Mouse (Mus musculus): ENCODE data around the gene Armh4. TPM values are rescaled to one million over a fixed set of nuclear protein-coding genes. Genes with fewer than 3 reads are reported as not detected.

The Armh4 gene
- total RNA-seq, 2 experiments from 2014 or later = not detected

DNA sequence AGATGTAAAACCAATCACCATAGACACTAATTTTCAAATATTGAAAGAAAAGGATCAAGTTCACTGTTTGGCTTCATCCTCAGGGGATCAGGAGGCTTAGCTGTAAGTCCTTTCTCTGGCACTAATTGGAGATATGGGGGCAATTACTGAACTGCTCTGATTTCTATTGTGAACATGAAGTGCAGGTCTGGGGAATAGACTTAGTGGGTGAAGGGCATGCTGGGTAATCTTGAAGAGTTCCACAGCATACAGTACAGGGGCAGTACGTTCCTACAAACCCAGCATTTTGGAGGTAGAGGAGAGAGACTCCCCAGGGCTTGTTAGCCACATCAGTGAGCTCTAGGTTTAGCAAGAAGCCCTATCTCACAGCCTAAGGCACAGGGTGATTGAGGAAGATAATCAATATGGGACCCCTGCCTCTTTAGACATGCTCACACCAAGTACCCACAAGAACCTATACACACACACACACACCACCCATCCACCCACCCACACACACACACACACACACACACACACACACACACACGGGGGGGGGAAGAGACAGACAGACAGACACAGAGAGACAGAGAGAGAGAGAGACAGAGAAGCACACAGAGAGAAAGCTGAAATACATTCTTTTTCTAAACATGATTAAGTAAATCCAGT is 44.6 kb downstream of the Armh4 start:
- no peak for ATAC-seq (replicated peaks; ENCODE audit: low FRiP score, poor library complexity, severe bottlenecking)

- ATAC-seq (replicated peaks; ENCODE audit: low FRiP score, poor library complexity, severe bottlenecking) = no peak
These were observed 49.2 kb downstream of the Armh4 start for GRCm38 (mm10) chr14:49733950-49734349.

DNA sequence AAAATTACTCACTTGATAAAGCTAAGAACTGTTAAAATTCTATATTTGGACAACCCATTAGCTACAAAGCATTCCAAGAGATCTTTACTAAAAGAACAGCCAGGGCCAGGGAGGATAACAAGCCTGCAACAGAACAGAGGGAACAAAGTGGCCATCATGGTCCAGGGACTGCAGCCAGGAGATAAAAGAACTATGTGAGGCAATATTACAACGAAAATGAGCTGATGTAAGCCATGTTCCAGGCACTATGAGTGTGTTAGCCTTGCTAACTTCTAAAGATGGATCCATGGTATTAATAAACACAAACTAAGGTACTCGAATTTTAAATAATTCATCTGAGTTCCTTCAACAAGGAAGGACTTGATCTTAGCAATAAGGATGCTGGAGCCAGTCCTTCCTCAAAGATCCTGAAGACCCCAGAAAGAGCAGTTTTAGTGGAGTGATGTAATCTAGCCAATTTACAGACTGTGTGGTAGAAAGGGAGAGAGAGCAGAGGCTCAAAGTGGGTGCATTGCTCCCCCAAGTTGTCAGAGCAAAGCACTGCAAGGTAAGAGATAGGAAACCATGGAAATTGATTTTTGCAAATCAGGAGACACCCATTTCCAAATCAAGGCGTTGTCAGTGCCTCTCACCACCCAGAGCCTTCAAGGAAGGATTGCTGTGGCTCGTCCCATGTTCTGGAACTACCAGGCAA is 59.7 kb downstream of the Armh4 start:
- ATAC-seq (replicated peaks; ENCODE audit: low FRiP score, poor library complexity, severe bottlenecking) = no peak

DNA sequence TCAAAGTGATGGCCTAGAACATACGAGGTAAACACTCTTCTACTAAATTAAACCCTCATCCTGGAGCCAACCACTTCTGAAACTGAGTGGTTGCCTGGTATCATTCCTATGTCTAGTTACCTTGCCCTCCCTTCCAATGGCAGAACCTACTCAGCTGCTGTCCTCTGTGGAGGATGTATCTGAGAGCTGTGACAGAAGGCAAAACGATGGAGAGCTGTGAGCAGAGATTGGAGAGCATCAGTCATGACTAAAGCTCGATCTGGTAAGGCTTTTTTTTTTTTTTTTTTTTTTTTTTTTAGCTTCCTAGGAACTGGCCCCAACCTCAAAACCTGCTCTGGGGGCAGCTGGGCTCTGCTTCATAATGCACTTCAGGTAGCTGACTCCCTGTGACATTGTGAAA is 60.4 kb downstream of the Armh4 start:
- no peak for ATAC-seq (replicated peaks; ENCODE audit: low FRiP score, poor library complexity, severe bottlenecking)

- no peak for ATAC-seq (replicated peaks; ENCODE audit: low FRiP score, poor library complexity, severe bottlenecking)
These were observed 61.9 kb downstream of the Armh4 start for GRCm38 (mm10) chr14:49721281-49721680.

DNA sequence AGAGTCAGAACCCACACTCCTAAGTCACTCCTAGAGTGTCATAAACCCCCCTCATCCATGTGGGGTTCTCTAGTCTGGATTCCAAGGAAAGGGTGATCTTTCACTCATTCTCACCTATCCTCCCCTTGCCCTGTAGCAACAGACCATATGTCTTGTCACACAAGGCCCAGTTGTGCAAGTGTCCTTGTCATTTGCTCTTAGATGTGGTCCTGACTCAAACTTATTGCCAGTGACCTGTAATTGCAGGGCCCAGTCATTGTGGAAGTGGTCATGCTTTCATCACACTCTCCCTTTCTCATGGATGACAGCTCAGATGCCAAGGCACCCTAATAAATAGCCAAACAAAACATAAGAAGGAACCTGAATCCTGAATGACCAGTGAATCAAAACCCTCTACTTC is 63.5 kb downstream of the Armh4 start:
- no peak for ATAC-seq (replicated peaks; ENCODE audit: low FRiP score, poor library complexity, severe bottlenecking)

GRCm38 (mm10) chr14:49711016-49711415 is 72.2 kb downstream of the Armh4 start:
- no peak for ATAC-seq (replicated peaks; ENCODE audit: low FRiP score, poor library complexity, severe bottlenecking)

DNA sequence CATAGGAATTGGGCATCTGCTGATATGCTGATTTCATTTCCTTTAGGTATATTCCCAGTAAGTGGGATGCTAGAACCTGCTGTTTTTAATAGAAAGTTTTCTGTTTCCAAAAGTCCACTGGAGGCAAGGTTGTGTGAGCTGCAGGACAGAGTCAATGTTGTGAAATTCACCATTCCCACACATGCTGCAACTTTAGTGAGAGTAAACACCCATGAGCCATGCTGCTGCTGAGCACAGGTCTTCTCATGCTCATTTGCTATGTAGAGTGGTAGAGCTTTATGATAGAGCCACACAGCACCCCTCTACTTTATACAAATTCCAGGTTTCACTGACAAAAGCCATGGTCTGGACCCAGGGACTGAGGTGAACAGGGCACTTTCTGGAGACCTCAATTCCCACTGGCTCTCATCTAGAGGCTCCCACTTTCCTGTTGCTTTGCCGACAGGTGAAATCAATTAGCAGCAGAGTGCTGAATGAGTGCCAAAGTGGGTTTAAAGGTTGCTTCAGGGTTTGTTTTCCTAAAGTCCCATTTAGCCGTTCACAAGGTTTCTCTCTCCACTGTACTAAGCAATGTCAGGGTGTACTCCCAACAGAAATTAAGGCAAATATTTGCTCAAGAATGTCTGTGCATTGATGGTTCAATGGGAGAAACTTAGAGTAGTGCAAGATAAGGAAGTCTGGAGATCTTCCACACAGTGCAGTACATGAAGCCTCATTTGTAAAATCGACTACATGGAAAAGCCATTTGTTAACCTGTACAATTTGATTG is 79.6 kb downstream of the Armh4 start:
- no peak for ATAC-seq (replicated peaks; ENCODE audit: low FRiP score, poor library complexity, severe bottlenecking)

GRCm38 (mm10) chr14:49679511-49680284 is 103.5 kb downstream of the Armh4 start:
- ATAC-seq (replicated peaks; ENCODE audit: low FRiP score, poor library complexity, severe bottlenecking) = no peak

GRCm38 (mm10) chr14:49676580-49676979 is 106.6 kb downstream of the Armh4 start:
- no peak for ATAC-seq (replicated peaks; ENCODE audit: low FRiP score, poor library complexity, severe bottlenecking)

DNA sequence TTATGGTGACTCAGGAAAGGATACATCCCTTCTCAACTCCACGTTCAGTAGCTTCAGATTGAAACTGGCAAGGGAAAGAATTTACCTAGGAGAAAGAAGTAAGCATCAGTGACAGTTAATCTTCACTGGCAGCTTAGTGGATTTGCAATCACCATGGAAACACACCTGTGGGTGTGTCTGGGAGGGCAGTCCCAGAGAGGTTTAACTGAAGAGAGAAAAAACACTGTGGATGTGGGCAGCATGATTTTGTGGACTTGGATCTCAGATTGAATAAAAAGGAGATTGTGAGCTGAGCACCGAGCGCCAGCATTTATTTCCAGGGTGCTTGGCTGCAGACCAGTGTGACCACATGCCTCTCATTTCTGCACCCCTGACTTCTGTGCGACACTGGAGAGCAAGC is 122.7 kb downstream of the Armh4 start:
- no peak for ATAC-seq (replicated peaks; ENCODE audit: low FRiP score, poor library complexity, severe bottlenecking)

DNA sequence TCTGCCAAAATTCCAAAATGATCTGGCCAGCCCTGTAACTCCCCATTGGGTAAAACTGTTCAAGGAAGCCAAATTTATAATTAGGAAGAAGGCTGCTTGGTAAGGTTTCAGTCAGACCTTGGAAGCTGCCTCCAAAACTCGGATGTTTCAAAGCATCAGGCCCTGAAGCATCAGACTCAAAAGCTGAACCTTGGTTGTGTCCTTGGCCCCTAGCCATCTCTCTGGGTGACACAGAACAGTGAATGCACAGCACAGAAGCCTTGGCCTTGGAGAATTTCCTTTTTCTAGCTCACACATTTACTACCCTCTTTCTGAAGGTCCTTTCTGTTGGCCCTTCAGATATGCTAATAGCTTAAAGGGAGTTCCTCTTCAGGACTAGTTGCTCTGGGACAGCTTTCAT is 134.0 kb downstream of the Armh4 start:
- no peak for ATAC-seq (replicated peaks; ENCODE audit: low FRiP score, poor library complexity, severe bottlenecking)

GRCm38 (mm10) chr14:49637422-49637821 is 145.8 kb downstream of the Armh4 start:
- ATAC-seq (replicated peaks; ENCODE audit: low FRiP score, poor library complexity, severe bottlenecking) = no peak

DNA sequence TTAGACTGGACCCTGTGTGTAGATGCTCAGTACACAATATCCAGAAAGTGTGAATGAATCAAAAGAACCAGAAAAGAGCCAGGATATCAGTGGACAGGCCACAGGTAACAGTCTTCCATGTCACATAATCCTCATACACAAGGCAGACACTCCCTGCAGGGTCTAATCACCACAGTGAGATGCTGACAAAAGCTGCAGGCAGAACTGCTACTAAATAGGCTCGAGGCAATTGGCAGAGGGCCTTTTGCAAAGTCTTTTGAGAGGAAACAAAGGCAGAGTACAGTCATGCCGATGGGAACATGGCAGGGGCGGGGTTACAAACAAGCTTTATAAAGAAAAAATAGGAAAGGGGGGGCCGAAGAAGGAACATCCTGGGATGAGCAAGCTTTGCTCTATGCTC is 157.1 kb downstream of the Armh4 start:
- ATAC-seq (replicated peaks; ENCODE audit: low FRiP score, poor library complexity, severe bottlenecking) = no peak

Other genes starting within 250 kb of the Armh4 start
- not detected in 2 replicates for gene Olfr722, start 118.6 kb upstream of the Armh4 start, total RNA-seq (2015; ENCODE audit: low replicate concordance)
- not detected in 2 replicates for gene Olfr722, start 118.6 kb upstream of the Armh4 start, total RNA-seq (2017; ENCODE audit: low replicate concordance)
- not detected in 2 replicates for gene Olfr723, start 148.4 kb upstream of the Armh4 start, total RNA-seq (2015; ENCODE audit: low replicate concordance)
- gene Olfr723, start 148.4 kb upstream of the Armh4 start, total RNA-seq (2017; ENCODE audit: low replicate concordance) = not detected in 2 replicates
- gene Olfr724, start 179.9 kb upstream of the Armh4 start, total RNA-seq (2015; ENCODE audit: low replicate concordance) = not detected in 2 replicates
- gene Olfr724, start 179.9 kb upstream of the Armh4 start, total RNA-seq (2017; ENCODE audit: low replicate concordance) = not detected in 2 replicates

All from erythroblast, adult 5-6 weeks (primary cell).